Mouse (Mus musculus) retina, embryonic 14.5 days (tissue): ENCODE results near the gene Rangap1.
A peak's percentile ranks its signal among the peaks of the same experiment; 100 is the strongest.

Source experiments
- DNase-seq: peaks from one replicate; pipeline ENCODE4 v3.0.0-alpha.2; 2015; ENCODE audit warnings: low spot score

The Rangap1 gene

GRCm38 (mm10) chr15:81697175-81697574 lies 48.2 kb downstream of the Rangap1 start, which contains the start of gene Chadl:
Gene Chadl (minus strand): TSS chr15:81697287.
- DNase-seq = no peak

GRCm38 (mm10) chr15:81694891-81695290 lies 50.4 kb downstream of the Rangap1 start:
- DNase-seq = no peak

- DNase-seq = peak; percentile 85
These were observed 51.1 kb downstream of the Rangap1 start for GRCm38 (mm10) chr15:81693967-81694881.

DNA sequence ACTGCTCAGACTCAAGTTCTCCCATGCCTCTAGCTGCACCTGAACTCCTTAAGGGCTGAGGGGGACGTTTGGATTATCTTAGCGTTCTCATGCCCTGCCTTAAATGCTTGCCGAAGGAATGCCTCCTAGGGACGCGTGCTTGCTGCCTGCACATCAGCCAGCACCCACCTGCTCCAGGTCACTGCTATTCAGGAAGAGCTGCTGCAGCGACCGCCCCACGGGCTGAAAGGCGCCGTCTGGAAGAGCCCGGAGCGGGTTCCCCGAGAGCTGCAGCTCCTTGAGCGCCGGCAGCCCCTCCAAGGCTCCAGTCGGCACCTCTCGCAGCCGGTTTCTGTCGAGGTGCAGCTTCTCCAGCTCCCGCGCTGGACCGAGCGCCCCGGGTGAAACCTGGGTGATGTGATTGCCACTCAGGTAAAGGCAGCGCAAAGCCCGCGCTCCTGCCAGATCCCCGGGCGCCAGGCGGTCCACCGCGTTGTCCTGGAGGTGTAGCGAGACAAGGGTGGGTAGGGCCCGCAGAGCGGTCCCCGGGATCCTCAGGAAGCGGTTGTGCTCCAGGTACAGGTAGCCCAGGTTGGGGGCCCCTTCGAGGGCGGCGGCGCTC lies 51.9 kb downstream of the Rangap1 start:
- no peak for DNase-seq

DNA sequence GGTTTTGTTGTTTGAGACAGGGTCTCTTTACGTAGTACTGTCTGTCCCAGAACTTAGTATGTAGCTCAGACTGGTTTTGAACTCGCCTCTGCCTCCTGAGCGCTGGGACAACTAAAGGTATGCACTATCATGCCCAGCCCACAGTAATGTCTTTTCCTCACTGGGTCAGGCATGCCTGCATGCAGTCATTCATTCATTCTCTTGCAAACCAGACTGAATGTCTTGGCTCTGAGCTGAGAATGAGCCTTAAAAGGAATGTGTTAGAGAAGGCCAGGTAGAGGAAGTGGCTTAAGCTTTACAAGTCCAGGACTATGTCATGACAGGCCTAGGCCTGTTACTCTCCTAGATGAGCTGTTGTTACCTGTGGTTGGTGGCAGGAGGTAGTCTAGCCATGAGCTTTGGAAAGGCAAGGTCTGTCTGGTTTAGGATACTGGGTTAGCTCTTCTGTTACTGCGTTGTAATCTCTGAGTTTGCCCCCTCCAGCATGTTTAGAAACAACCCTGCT lies 65.0 kb downstream of the Rangap1 start:
- DNase-seq = no peak

GRCm38 (mm10) chr15:81676637-81677036 lies 68.7 kb downstream of the Rangap1 start:
- DNase-seq = no peak

GRCm38 (mm10) chr15:81670231-81670640 lies 75.1 kb downstream of the Rangap1 start:
- DNase-seq = peak; percentile 80

DNA sequence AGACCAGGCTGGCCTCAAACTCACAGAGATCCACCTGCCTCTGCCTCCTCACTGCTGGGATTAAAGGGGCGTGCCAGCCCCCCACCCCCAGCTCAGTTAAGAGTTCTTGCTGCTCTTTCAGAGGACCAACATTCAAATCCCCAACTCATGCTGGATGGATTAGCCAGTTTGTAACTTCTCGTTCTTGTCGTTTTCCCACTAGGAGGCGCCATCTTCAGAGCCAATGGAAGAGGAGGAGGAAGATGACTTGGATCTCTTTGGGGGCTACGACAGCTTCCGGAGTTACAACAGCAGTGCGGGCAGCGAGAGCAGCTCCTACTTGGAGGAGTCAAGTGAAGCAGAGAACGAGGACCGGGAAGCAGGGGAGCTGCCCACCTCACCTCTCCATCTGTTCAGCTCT lies 78.4 kb downstream of the Rangap1 start:
- no peak for DNase-seq

GRCm38 (mm10) chr15:81663697-81664561 lies 81.4 kb downstream of the Rangap1 start, which contains the start of gene L3mbtl2:
Gene L3mbtl2 (plus strand): TSS chr15:81663889.
- peak; percentile 94 for DNase-seq

DNA sequence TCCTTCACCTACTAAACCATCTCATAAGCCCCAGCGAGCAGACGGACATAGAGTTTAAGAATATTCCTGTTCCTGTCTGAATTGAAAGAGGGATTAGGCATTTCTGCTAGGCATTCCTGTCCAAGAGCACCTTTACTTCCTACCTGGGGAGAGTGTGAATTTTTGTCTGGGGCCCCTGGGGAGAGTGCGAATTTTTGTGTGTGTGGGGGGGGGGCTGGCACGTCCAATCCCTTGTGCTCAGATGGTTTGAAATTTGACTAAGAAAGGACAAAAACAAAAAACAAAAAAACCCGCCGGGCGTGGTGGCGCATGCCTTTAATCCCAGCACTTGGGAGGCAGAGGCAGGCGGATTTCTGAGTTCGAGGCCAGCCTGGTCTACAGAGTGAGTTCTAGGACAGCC lies 82.0 kb downstream of the Rangap1 start:
- no peak for DNase-seq

GRCm38 (mm10) chr15:81661701-81662100 lies 83.6 kb downstream of the Rangap1 start:
- DNase-seq = no peak
